Mouse (Mus musculus) layer of hippocampus, adult 18-20 months (tissue): ENCODE measurements around the gene Mrm1. TPM values are rescaled to one million over a fixed set of nuclear protein-coding genes. Genes with fewer than 3 reads are reported as not detected.
"Not testable (repeated sequence)": the region's sequence is repeated elsewhere in the genome, so short reads cannot be mapped to it uniquely, and the experiment has no call there.

Experiments used
- DNase-seq, 2 experiments: peaks; one replicate each; pipeline ENCODE4 v3.0.0; 2022; ENCODE audit warnings: low spot score in 2 of 2
- long read RNA-seq: library from polyadenylated mRNA; stranded (forward); transcript quantifications from one replicate; pipeline ENCODE4 v2.0.0, GENCODE M21; 2021
- total RNA-seq, 2 experiments: library from RNA; stranded (reverse); gene quantifications; 2 replicates each; pipeline ENCODE4 v1.2.3; 2021

Gene Mrm1
- total RNA-seq, result 10 to 100 TPM in 1 of 2 experiments, 1 to 10 TPM in 1; 9.0 to 13.0 TPM
- long read RNA-seq, transcript Mrm1-201 (5 exons, 2,477 nt), result major isoform, 13 of 22 reads
- long read RNA-seq, partial matches to known transcripts, result 5 of 22 reads
- long read RNA-seq, other reads (novel, unspliced or antisense), result 4 of 22 reads

GRCm38 (mm10) chr11:84818961-84819692 is at the start of gene Mrm1:
Mrm1 (minus strand) TSS chr11:84819515.
- DNase-seq, result peak; percentile 90 to 93

- no peak for DNase-seq
Measured at GRCm38 (mm10) chr11:84868786-84869259, 49.5 kb upstream of the Mrm1 start.

- DNase-seq, result no peak
Measured at GRCm38 (mm10) chr11:84867586-84867985, 48.3 kb upstream of the Mrm1 start.

- no peak for DNase-seq
Measured at GRCm38 (mm10) chr11:84865268-84865667, 46.0 kb upstream of the Mrm1 start.

- DNase-seq, result no peak
Measured at GRCm38 (mm10) chr11:84855285-84855684, 36.0 kb upstream of the Mrm1 start.

GRCm38 (mm10) chr11:84847475-84848090 is 28.3 kb upstream of the Mrm1 start:
- no peak for DNase-seq

GRCm38 (mm10) chr11:84846741-84847474 is 27.6 kb upstream of the Mrm1 start:
- no peak for DNase-seq

GRCm38 (mm10) chr11:84839330-84839729 is 20.0 kb upstream of the Mrm1 start:
- DNase-seq, result no peak

GRCm38 (mm10) chr11:84829495-84829894 is 10.2 kb upstream of the Mrm1 start:
- DNase-seq, result not testable (repeated sequence)

- DNase-seq, result peak; percentile 77 to 84
Measured at GRCm38 (mm10) chr11:84828516-84829399, 9.4 kb upstream of the Mrm1 start, which contains the start of gene Dhrs11. Dhrs11 (minus strand) TSS chr11:84828994.

GRCm38 (mm10) chr11:84827901-84828503 is 8.7 kb upstream of the Mrm1 start:
- no peak for DNase-seq

GRCm38 (mm10) chr11:84827492-84827891 is 8.2 kb upstream of the Mrm1 start:
- no peak for DNase-seq

- peak in 1 of 2 experiments; percentile 63 for DNase-seq
Measured at GRCm38 (mm10) chr11:84826185-84826584, 6.9 kb upstream of the Mrm1 start.

GRCm38 (mm10) chr11:84825261-84825807 is 6.0 kb upstream of the Mrm1 start:
- DNase-seq, result no peak

- no peak for DNase-seq
Measured at GRCm38 (mm10) chr11:84823484-84823897, 4.2 kb upstream of the Mrm1 start.

GRCm38 (mm10) chr11:84822487-84822886 is 3.2 kb upstream of the Mrm1 start:
- DNase-seq, result no peak

GRCm38 (mm10) chr11:84821131-84821770 is 1.9 kb upstream of the Mrm1 start:
- DNase-seq, result no peak

- DNase-seq, result peak; percentile 63 to 74
Measured at GRCm38 (mm10) chr11:84818085-84818960, 992 bp downstream of the Mrm1 start.
